Mouse (Mus musculus) CH12.LX (cell line): ENCODE measurements around the gene Gm45521.

Source experiments
- CHD1 ChIP-seq: IDR thresholded peaks from 2 replicates; pipeline ENCODE4 v1.6.1; 2012; ENCODE audit warnings: low read depth, low read length, improper control_type of control experiment, inconsistent platforms
- CTCF ChIP-seq, 2 experiments: IDR thresholded peaks in 1 of 2; conservative IDR thresholded peaks in 1 of 2; 2 replicates each; pipeline ENCODE4 v1.5.1; 2011 to 2012; ENCODE audit warnings: low read depth in 2 of 2, low read length in 2 of 2, improper control_type of control experiment in 1 of 2, inconsistent platforms in 1 of 2, mild to moderate bottlenecking in 1 of 2, moderate library complexity in 1 of 2
- E2F4 ChIP-seq: IDR thresholded peaks from 2 replicates; pipeline ENCODE4 v1.6.1; 2011; ENCODE audit warnings: low read depth, low read length, improper control_type of control experiment; ENCODE audit not compliant: insufficient replicate concordance
- EP300 ChIP-seq: IDR thresholded peaks from 2 replicates; pipeline ENCODE4 v1.6.1; 2011; ENCODE audit warnings: low read length, improper control_type of control experiment
- PAX5 ChIP-seq: IDR thresholded peaks from 2 replicates; pipeline ENCODE4 v1.6.1; 2012; ENCODE audit warnings: low read length, inconsistent platforms, mixed read lengths
- POLR2A ChIP-seq: IDR thresholded peaks from 2 replicates; pipeline ENCODE4 v1.6.1; 2011; ENCODE audit warnings: low read depth, mild to moderate bottlenecking, improper control_type of control experiment, low read length
- TBP ChIP-seq: conservative IDR thresholded peaks from 2 replicates; pipeline ENCODE4 v1.6.1; 2011; ENCODE audit warnings: low read depth, low read length, improper control_type of control experiment
- TCF12 ChIP-seq: IDR thresholded peaks from 2 replicates; pipeline ENCODE4 v1.6.1; 2014; ENCODE audit warnings: low read depth, mild to moderate bottlenecking, inconsistent platforms, low read length, improper control_type of control experiment
- ZMIZ1 ChIP-seq: IDR thresholded peaks from 2 replicates; pipeline ENCODE4 v1.6.1; 2012; ENCODE audit warnings: low read depth, mild to moderate bottlenecking, inconsistent platforms, low read length, improper control_type of control experiment

- TF ChIP-seq CTCF (conservative IDR thresholded peaks at IDR 0.05 in 1 of 2, IDR thresholded peaks at IDR 0.05 in 1 of 2; ENCODE audit: low read depth in 2 of 2, low read length in 2 of 2) (no peak), TBP (no peak), EP300 (no peak; the same call in 1 of the 2 replicates), CHD1 (no peak), PAX5 (no peak), ZMIZ1 (no peak), TCF12 (no peak), POLR2A (no peak), E2F4 (no peak)
These were observed 43.2 kb upstream of the Gm45521 start for GRCm38 (mm10) chr14:7913842-7914241.
